Mouse (Mus musculus): ENCODE measurements around the gene Tnfsf13. TPM values are rescaled to one million over a fixed set of nuclear protein-coding genes. Genes with fewer than 3 reads are reported as not detected.
A peak's percentile ranks its signal among the peaks of the same experiment; 100 is the strongest.
"Not testable (repeated sequence)": the region's sequence is repeated elsewhere in the genome, so short reads cannot be mapped to it uniquely, and the experiment has no call there.

The Tnfsf13 gene
- total RNA-seq (2014; rRNA removed): 1.0 and 1.4 TPM in 2 replicates
- polyA plus RNA-seq (2012; rRNA removed): 0.58 and 1.1 TPM in 2 replicates

DNA sequence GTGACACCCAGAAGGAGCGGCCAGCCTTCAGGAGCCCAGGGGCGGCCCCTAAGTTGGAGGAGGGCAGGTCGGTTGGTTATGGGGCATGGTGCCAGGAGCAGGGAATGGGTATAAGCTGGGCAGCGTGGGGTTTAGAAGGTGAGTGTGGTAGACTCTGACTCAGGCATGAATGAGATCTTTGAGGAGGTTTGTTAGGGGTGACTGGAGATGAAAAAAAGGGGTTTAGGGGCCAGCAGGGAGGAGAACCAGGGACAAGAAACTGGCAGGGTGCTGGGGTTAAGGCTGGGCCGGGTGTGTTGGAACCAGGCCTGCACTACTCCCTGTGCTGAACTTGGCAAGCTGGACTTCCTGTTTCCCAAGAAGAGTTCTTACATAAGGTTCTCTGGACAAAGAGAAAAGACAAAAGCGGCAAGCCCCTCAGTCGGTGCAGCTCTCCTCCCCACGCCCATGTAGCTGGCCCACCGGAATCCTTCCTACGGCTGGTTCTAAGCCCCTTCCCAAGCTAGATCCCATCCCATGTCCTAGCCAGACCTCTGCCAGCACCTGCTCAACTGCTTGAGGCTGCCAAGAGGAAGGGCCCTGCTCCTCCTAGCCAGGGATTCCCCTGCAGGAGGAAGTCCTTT, at the start of gene Tnfsf13:
Gene Tnfsf13 (minus strand): TSS at position 259 of the 623 bp plus-strand sequence.
- 1% methylated on average over 10 of the region's 10 CpGs for whole genome bisulfite sequencing
- Histone ChIP-seq H3K9ac (ENCODE audit: low read depth, low read length) (peak within 1 kb of the TSS; percentile 54), H3K27me3 (ENCODE audit: control insufficient read depth, insufficient read depth, low read length) (no peaks in the 10 kb centered on the region), H3K36me3 (ENCODE audit: control insufficient read depth, insufficient read depth, low read length) (no peaks in the 10 kb centered on the region), H3K27ac (replicated peaks; ENCODE audit: insufficient read depth, low read depth, low read length) (peak within 1 kb of the TSS; percentile 80), H3K79me2 (ENCODE audit: control insufficient read depth, insufficient read depth, low read length) (peaks cover 8% of the 10 kb centered on the region; the same call in 1 of the 2 replicates), H3K4me1 (ENCODE audit: control insufficient read depth, insufficient read depth, low read length) (peaks cover 11% of the 10 kb centered on the region), H3K4me3 (ENCODE audit: insufficient read depth, low read depth, low read length) (peak within 1 kb of the TSS; percentile 26)
- DNase-seq (ENCODE audit: extremely low read depth, low read depth, low spot score): peak; percentile 91
- TF ChIP-seq CTCF (IDR thresholded peaks at IDR 0.05; ENCODE audit: low read depth, low read length) (no peak), POLR2A (IDR thresholded peaks at IDR 0.05; ENCODE audit: extremely low read depth, insufficient read depth, low read length) (no peak)

DNA sequence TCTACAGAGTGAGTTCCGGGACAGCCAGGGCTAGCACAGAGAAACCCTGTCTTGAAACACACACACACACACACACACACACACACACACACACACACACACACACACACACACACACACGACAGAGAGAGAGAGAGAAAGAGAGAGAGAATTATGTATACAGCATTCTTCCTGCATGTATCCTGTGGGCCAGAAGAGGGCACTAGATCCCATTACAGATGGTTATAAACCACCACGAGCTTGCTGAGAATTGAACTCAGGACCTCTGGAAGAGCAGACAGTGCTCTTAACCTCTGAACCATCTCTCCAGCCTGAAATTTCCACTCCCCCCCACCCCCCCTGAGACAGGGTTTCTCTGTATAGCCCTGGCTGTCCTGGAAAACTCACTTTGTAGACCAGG, 45.8 kb upstream of the Tnfsf13 start:
- H3K4me3 ChIP-seq (ENCODE audit: insufficient read depth, low read depth, low read length); DNase-seq (ENCODE audit: extremely low read depth, low read depth, low spot score); H3K79me2 ChIP-seq (ENCODE audit: control insufficient read depth, insufficient read depth, low read length); H3K4me1 ChIP-seq (ENCODE audit: control insufficient read depth, insufficient read depth, low read length); H3K27me3 ChIP-seq (ENCODE audit: control insufficient read depth, insufficient read depth, low read length); H3K9ac ChIP-seq (ENCODE audit: low read depth, low read length); H3K27ac ChIP-seq (replicated peaks; ENCODE audit: insufficient read depth, low read depth, low read length): not testable (repeated sequence)
- TF ChIP-seq CTCF (IDR thresholded peaks at IDR 0.05; ENCODE audit: low read depth, low read length): 0 out of 2 replicates have a peak, but pooled peaks have one; percentile 9
- peaks cover 24% of the 10 kb centered on the region for H3K36me3 ChIP-seq (ENCODE audit: control insufficient read depth, insufficient read depth, low read length)
- 84% methylated on average over 2 of the region's 3 CpGs for WGBS

DNA sequence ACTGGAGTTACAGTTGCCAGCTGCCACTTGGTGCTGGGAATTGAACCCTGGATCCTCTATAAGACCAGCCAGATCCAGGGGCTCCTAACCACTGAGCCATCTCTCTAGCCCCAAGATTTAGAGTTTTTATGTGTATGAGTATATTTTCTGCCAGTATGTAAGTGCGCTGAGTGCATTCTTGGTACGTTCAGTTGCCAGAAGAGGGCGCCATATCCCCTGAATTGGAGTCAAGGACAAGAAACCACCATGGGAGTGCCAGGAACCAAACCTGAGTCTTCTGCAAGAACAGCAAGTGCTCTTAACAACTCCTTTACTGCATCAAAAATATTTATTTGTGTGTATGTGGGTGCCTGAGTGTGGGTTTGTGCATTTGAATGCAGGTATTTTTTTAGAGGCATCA, 43.5 kb upstream of the Tnfsf13 start:
- H3K4me3 ChIP-seq (ENCODE audit: insufficient read depth, low read depth, low read length): no peak overlapping the region
- 51% methylated on average over 3 of the region's 3 CpGs for WGBS
- H3K27ac ChIP-seq (replicated peaks; ENCODE audit: insufficient read depth, low read depth, low read length): no peak overlapping the region
- H3K9ac ChIP-seq (ENCODE audit: low read depth, low read length): no peak overlapping the region
- peak; percentile 68 for TF ChIP-seq CTCF (IDR thresholded peaks at IDR 0.05; ENCODE audit: low read depth, low read length)
- no peak for TF ChIP-seq POLR2A (IDR thresholded peaks at IDR 0.05; ENCODE audit: extremely low read depth, insufficient read depth, low read length)
- H3K79me2 ChIP-seq (ENCODE audit: control insufficient read depth, insufficient read depth, low read length): no peaks in the 10 kb centered on the region
- peak; percentile 73 for DNase-seq (ENCODE audit: extremely low read depth, low read depth, low spot score)
- H3K27me3 ChIP-seq (ENCODE audit: control insufficient read depth, insufficient read depth, low read length): no peaks in the 10 kb centered on the region
- H3K4me1 ChIP-seq (ENCODE audit: control insufficient read depth, insufficient read depth, low read length): no peaks in the 10 kb centered on the region
- peaks cover 3% of the 10 kb centered on the region; the same call in 1 of the 2 replicates for H3K36me3 ChIP-seq (ENCODE audit: control insufficient read depth, insufficient read depth, low read length)

DNA sequence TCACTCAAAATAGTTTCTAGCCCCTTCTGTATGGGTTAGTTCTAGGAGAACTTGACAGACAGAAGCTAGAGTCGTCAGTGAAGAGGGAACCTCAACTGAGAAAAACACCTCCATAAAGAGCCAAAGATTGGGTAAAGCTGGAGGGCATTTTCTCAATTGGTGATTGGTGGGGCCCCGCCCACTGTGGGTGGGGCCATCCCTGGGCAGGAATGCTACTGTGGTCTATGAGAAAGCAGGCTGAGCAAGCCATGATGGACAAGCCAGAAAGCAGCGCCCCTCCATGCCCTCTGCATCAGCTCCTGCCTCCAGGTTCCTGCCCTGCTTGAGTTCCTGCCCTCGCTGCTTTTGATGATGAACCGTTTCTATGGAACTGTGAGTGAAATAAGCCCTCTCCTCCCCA, 40.4 kb upstream of the Tnfsf13 start:
- H3K27ac ChIP-seq (replicated peaks; ENCODE audit: insufficient read depth, low read depth, low read length): no peak overlapping the region
- H3K9ac ChIP-seq (ENCODE audit: low read depth, low read length): no peak overlapping the region
- no peaks in the 10 kb centered on the region for H3K79me2 ChIP-seq (ENCODE audit: control insufficient read depth, insufficient read depth, low read length)
- DNase-seq (ENCODE audit: extremely low read depth, low read depth, low spot score): no peak
- H3K4me3 ChIP-seq (ENCODE audit: insufficient read depth, low read depth, low read length): no peak overlapping the region
- no peak for TF ChIP-seq POLR2A (IDR thresholded peaks at IDR 0.05; ENCODE audit: extremely low read depth, insufficient read depth, low read length)
- no peak for TF ChIP-seq CTCF (IDR thresholded peaks at IDR 0.05; ENCODE audit: low read depth, low read length)
- no peaks in the 10 kb centered on the region for H3K36me3 ChIP-seq (ENCODE audit: control insufficient read depth, insufficient read depth, low read length)
- no peaks in the 10 kb centered on the region for H3K4me1 ChIP-seq (ENCODE audit: control insufficient read depth, insufficient read depth, low read length)
- 54% methylated on average over 5 of the region's 5 CpGs for WGBS
- H3K27me3 ChIP-seq (ENCODE audit: control insufficient read depth, insufficient read depth, low read length): no peaks in the 10 kb centered on the region

DNA sequence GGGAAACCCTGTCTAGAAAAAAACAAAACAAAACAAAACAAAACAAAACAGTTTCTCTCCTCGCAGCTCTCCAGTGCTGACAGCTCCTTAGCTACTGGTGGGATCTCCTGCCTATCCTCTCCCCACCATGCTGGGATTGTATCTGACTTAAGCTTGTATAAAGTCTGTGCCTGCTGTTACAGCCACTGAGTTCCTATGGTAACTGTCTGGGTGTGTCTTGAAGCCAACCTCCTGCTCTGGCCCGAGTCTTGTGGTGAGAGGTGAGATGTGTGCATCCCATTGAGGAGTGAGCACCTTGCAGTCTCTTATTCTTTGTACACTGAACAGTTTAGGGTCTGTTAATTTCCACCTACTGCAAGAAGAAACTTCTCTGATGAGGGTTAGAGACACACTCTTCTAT, 37.5 kb upstream of the Tnfsf13 start:
- 63% methylated on average over 2 of the region's 2 CpGs for WGBS
- no peak for TF ChIP-seq CTCF (IDR thresholded peaks at IDR 0.05; ENCODE audit: low read depth, low read length)
- TF ChIP-seq POLR2A (IDR thresholded peaks at IDR 0.05; ENCODE audit: extremely low read depth, insufficient read depth, low read length): no peak
- H3K4me3 ChIP-seq (ENCODE audit: insufficient read depth, low read depth, low read length): no peak overlapping the region
- no peak for DNase-seq (ENCODE audit: extremely low read depth, low read depth, low spot score)
- no peaks in the 10 kb centered on the region for H3K4me1 ChIP-seq (ENCODE audit: control insufficient read depth, insufficient read depth, low read length)
- no peaks in the 10 kb centered on the region for H3K36me3 ChIP-seq (ENCODE audit: control insufficient read depth, insufficient read depth, low read length)
- H3K27ac ChIP-seq (replicated peaks; ENCODE audit: insufficient read depth, low read depth, low read length): no peak overlapping the region
- no peak overlapping the region for H3K9ac ChIP-seq (ENCODE audit: low read depth, low read length)
- H3K27me3 ChIP-seq (ENCODE audit: control insufficient read depth, insufficient read depth, low read length): no peaks in the 10 kb centered on the region
- no peaks in the 10 kb centered on the region for H3K79me2 ChIP-seq (ENCODE audit: control insufficient read depth, insufficient read depth, low read length)

- Histone ChIP-seq H3K79me2 (ENCODE audit: control insufficient read depth, insufficient read depth, low read length) (no peaks in the 10 kb centered on the region), H3K36me3 (ENCODE audit: control insufficient read depth, insufficient read depth, low read length) (no peaks in the 10 kb centered on the region), H3K9ac (ENCODE audit: low read depth, low read length) (no peak overlapping the region), H3K4me1 (ENCODE audit: control insufficient read depth, insufficient read depth, low read length) (no peaks in the 10 kb centered on the region), H3K27ac (replicated peaks; ENCODE audit: insufficient read depth, low read depth, low read length) (no peak overlapping the region), H3K27me3 (ENCODE audit: control insufficient read depth, insufficient read depth, low read length) (no peaks in the 10 kb centered on the region), H3K4me3 (ENCODE audit: insufficient read depth, low read depth, low read length) (no peak overlapping the region)
- TF ChIP-seq CTCF (IDR thresholded peaks at IDR 0.05; ENCODE audit: low read depth, low read length): no peak
- whole genome bisulfite sequencing: 74% methylated on average over 6 of the region's 6 CpGs
- DNase-seq (ENCODE audit: extremely low read depth, low read depth, low spot score): no peak
These were observed 35.3 kb upstream of the Tnfsf13 start for GRCm38 (mm10) chr11:69720852-69721251.

Data from liver, adult 2 months (tissue).